In genomic region chr2:6267066-6267465, GRCm38 (mm10) we compare ENCODE assay signal across 8 mouse cellular contexts. TPM values are rescaled to one million over a fixed set of nuclear protein-coding genes. Genes with fewer than 3 reads are reported as not detected.
DNase-seq lines count a peak whose midpoint lies in the region; ATAC-seq and TF ChIP-seq lines count a peak whose summit lies in the region.
"Had no signal": no experiment of that assay in that cellular context is flagged by ENCODE, and none has a peak within 500 bp of the region (broad histone marks: within the 10 kb centered on the region; RNA-seq: fewer than 3 reads in every experiment).

No protein-coding gene starts in this region.

- TF ChIP-seq CTCF in midbrain, postnatal 0 days (IDR thresholded peaks at IDR 0.05), result no peak

- no peak overlapping the region for H3K27ac ChIP-seq in heart, embryonic 12.5 days (ENCODE audit: poor library complexity, severe bottlenecking)
- peak overlapping the region; percentile 64 for H3K27ac ChIP-seq in midbrain, embryonic 10.5 days (replicated peaks)
- H3K27ac ChIP-seq in midbrain, postnatal 0 days (ENCODE audit: low read depth, low read length), result no peak overlapping the region
- peak overlapping the region; percentile 54 for H3K27ac ChIP-seq in macrophage
- no peak overlapping the region for H3K27ac ChIP-seq in kidney, embryonic 16.5 days (ENCODE audit: low read length)

- H3K27me3 ChIP-seq in heart, embryonic 12.5 days (replicated peaks), result no peaks in the 10 kb centered on the region
- H3K27me3 ChIP-seq in midbrain, embryonic 10.5 days (ENCODE audit: low read depth, poor library complexity, severe bottlenecking), result peaks cover 19% of the 10 kb centered on the region
- H3K27me3 ChIP-seq in midbrain, postnatal 0 days (ENCODE audit: insufficient read depth, low read length), result no peaks in the 10 kb centered on the region
- no peaks in the 10 kb centered on the region for H3K27me3 ChIP-seq in kidney, embryonic 16.5 days (ENCODE audit: insufficient read depth, low read length)

- no peaks in the 10 kb centered on the region for H3K36me3 ChIP-seq in heart, embryonic 12.5 days
- H3K36me3 ChIP-seq in midbrain, embryonic 10.5 days, result no peaks in the 10 kb centered on the region
- H3K36me3 ChIP-seq in midbrain, postnatal 0 days (ENCODE audit: insufficient read depth, low read length), result no peaks in the 10 kb centered on the region
- no peaks in the 10 kb centered on the region for H3K36me3 ChIP-seq in macrophage (ENCODE audit: inconsistent target)
- H3K36me3 ChIP-seq in kidney, embryonic 16.5 days (ENCODE audit: insufficient read depth, low read length), result no peaks in the 10 kb centered on the region

- no peak for DNase-seq in heart, adult 8-10 months (ENCODE audit: low spot score)
- DNase-seq in midbrain, embryonic 10.5 days (ENCODE audit: low spot score), result no peak
- DNase-seq in midbrain, postnatal 0 days (ENCODE audit: low spot score), result no peak
- DNase-seq: thymus, postnatal 25 days had no signal

- H3K79me2 ChIP-seq in macrophage (ENCODE audit: inconsistent target), result no peaks in the 10 kb centered on the region

- H3K4me1 ChIP-seq in heart, embryonic 12.5 days (replicated peaks), result peaks cover 24% of the 10 kb centered on the region
- H3K4me1 ChIP-seq in midbrain, embryonic 10.5 days, result peaks cover 21% of the 10 kb centered on the region
- peaks cover 3% of the 10 kb centered on the region; the same call in 1 of the 2 replicates for H3K4me1 ChIP-seq in midbrain, postnatal 0 days (ENCODE audit: insufficient read depth, low read length)
- H3K4me1 ChIP-seq in kidney, embryonic 16.5 days (ENCODE audit: insufficient read depth, low read length), result peaks cover 10% of the 10 kb centered on the region

- peaks cover 6% of the 10 kb centered on the region for H3K9me3 ChIP-seq in heart, embryonic 12.5 days (replicated peaks)
- no peaks in the 10 kb centered on the region; the same call in 1 of the 2 replicates for H3K9me3 ChIP-seq in midbrain, embryonic 10.5 days (replicated peaks)
- H3K9me3 ChIP-seq in midbrain, postnatal 0 days (ENCODE audit: low read length), result no peaks in the 10 kb centered on the region
- peaks cover 5% of the 10 kb centered on the region; the same call in 1 of the 2 replicates for H3K9me3 ChIP-seq in kidney, embryonic 16.5 days (ENCODE audit: low read length)

- WGBS in heart, embryonic 12.5 days, result 68% methylated on average over 6 of the region's 6 CpGs
- WGBS in midbrain, embryonic 10.5 days, result 75% methylated on average over 6 of the region's 6 CpGs
- WGBS in midbrain, postnatal 0 days, result 25% methylated on average over 6 of the region's 6 CpGs
- WGBS in macrophage (ENCODE audit: missing documents), result 58% methylated on average over 6 of the region's 6 CpGs
- 39% methylated on average over 6 of the region's 6 CpGs for WGBS in kidney, embryonic 16.5 days

- no peak overlapping the region for H3K4me3 ChIP-seq in heart, embryonic 12.5 days
- H3K4me3 ChIP-seq in midbrain, embryonic 10.5 days, result no peak overlapping the region
- H3K4me3 ChIP-seq in midbrain, postnatal 0 days (ENCODE audit: low read depth, low read length), result no peak overlapping the region
- H3K4me3 ChIP-seq in macrophage (ENCODE audit: inconsistent target), result no peak overlapping the region
- H3K4me3 ChIP-seq in kidney, embryonic 16.5 days (ENCODE audit: low read length), result no peak overlapping the region

- no peak for ATAC-seq in heart, embryonic 12.5 days (ENCODE audit: insufficient number of reproducible peaks, low FRiP score)
- no peak for ATAC-seq in midbrain, postnatal 0 days (ENCODE audit: low FRiP score)
- no peak for ATAC-seq in erythroblast, adult 5-6 weeks (replicated peaks; ENCODE audit: low FRiP score, poor library complexity, severe bottlenecking)
- ATAC-seq in kidney, embryonic 16.5 days (ENCODE audit: low FRiP score, low TSS enrichment), result no peak

- peak overlapping the region; percentile 48 for H3K9ac ChIP-seq in heart, embryonic 12.5 days
- H3K9ac ChIP-seq in midbrain, postnatal 0 days (replicated peaks; ENCODE audit: low read length, poor library complexity, severe bottlenecking), result no peak overlapping the region
- no peak overlapping the region for H3K9ac ChIP-seq in kidney, embryonic 16.5 days (replicated peaks; ENCODE audit: low read length)

- H3K4me2 ChIP-seq in heart, embryonic 12.5 days, result peak overlapping the region; percentile 38
- H3K4me2 ChIP-seq in midbrain, postnatal 0 days (ENCODE audit: low read depth, low read length, poor library complexity, severe bottlenecking), result no peak overlapping the region
- no peak overlapping the region for H3K4me2 ChIP-seq in kidney, embryonic 16.5 days (replicated peaks; ENCODE audit: low read depth, low read length)

RNA-seq across cellular contexts. Expression of gene Echdc3, which starts 54.2 kb away (rescaled TPM):
- polyA plus RNA-seq in heart, embryonic 12.5 days (2016; fragmentation: Nextera tagmentation; extraction: Ambion mirVana), result 7.3 and 7.5 TPM in 2 replicates
- total RNA-seq in heart, adult 8-10 months (2022), result 10 to 100 TPM; 27.6 to 32.7 (median 31.9) TPM
- polyA plus RNA-seq in midbrain, embryonic 10.5 days (2016; fragmentation: Nextera tagmentation; extraction: Ambion mirVana), result 2.0 and 2.5 TPM in 2 replicates
- 1.5 and 2.3 TPM in 2 replicates for total RNA-seq in midbrain, postnatal 0 days (2014; rRNA removed)
- 0.90 and 1.0 TPM in 2 replicates for polyA plus RNA-seq in midbrain, postnatal 0 days (2015; fragmentation: Nextera tagmentation; extraction: Ambion mirVana)
- total RNA-seq in macrophage (2018; cell fraction: chromatin; rRNA removed), result 1 to 10 TPM in 19 of 26 experiments, under 1 TPM in 2, not detected in 5; 0.58 to 5.3 (median 2.0) TPM
- total RNA-seq in macrophage (2018; cell fraction: cytosol; rRNA removed), result under 1 TPM; 0.07 to 0.88 (median 0.35) TPM
- total RNA-seq in macrophage (2018; cell fraction: nucleus; rRNA removed), result 1 to 10 TPM in 10 of 26 experiments, under 1 TPM in 5, not detected in 11; 0.24 to 3.4 (median 1.2) TPM
- 0.49 to 1.1 TPM (median 0.60 TPM) in 3 replicates for polyA plus RNA-seq in macrophage (2018)
- not detected in 2 replicates for total RNA-seq in erythroblast, adult 5-6 weeks (2015; ENCODE audit: low replicate concordance)
- 1.1 and 1.8 TPM in 2 replicates for total RNA-seq in erythroblast, adult 5-6 weeks (2017; ENCODE audit: low replicate concordance)
- polyA plus RNA-seq in kidney, embryonic 16.5 days (2015; fragmentation: Nextera tagmentation; extraction: Ambion mirVana), result 9.9 and 10.6 TPM in 2 replicates

RNA-seq across cellular contexts. Expression of gene Usp6nl, which starts 55.4 kb away (rescaled TPM):
- polyA plus RNA-seq in heart, embryonic 12.5 days (2016; fragmentation: Nextera tagmentation; extraction: Ambion mirVana), result 10.2 and 10.4 TPM in 2 replicates
- total RNA-seq in heart, adult 8-10 months (2022), result 1 to 10 TPM; 5.1 to 6.8 (median 5.5) TPM
- polyA plus RNA-seq in midbrain, embryonic 10.5 days (2016; fragmentation: Nextera tagmentation; extraction: Ambion mirVana), result 11.0 and 11.8 TPM in 2 replicates
- 16.7 and 18.8 TPM in 2 replicates for total RNA-seq in midbrain, postnatal 0 days (2014; rRNA removed)
- 4.7 and 5.7 TPM in 2 replicates for polyA plus RNA-seq in midbrain, postnatal 0 days (2015; fragmentation: Nextera tagmentation; extraction: Ambion mirVana)
- total RNA-seq in macrophage (2018; cell fraction: chromatin; rRNA removed), result 10 to 100 TPM in 18 of 26 experiments, 1 to 10 TPM in 8; 4.6 to 31.8 (median 11.9) TPM
- 1 to 10 TPM; 3.9 to 9.8 (median 5.3) TPM for total RNA-seq in macrophage (2018; cell fraction: cytosol; rRNA removed)
- 10 to 100 TPM in 12 of 26 experiments, 1 to 10 TPM in 14; 4.4 to 32.4 (median 9.6) TPM for total RNA-seq in macrophage (2018; cell fraction: nucleus; rRNA removed)
- 3.8 to 5.3 TPM (median 4.8 TPM) in 3 replicates for polyA plus RNA-seq in macrophage (2018)
- total RNA-seq in erythroblast, adult 5-6 weeks (2015; ENCODE audit: low replicate concordance), result 5.0 and 5.8 TPM in 2 replicates
- 6.5 and 17.1 TPM in 2 replicates for total RNA-seq in erythroblast, adult 5-6 weeks (2017; ENCODE audit: low replicate concordance)
- 8.6 and 8.8 TPM in 2 replicates for polyA plus RNA-seq in kidney, embryonic 16.5 days (2015; fragmentation: Nextera tagmentation; extraction: Ambion mirVana)

Comparison
In these comparisons a context has a peak if more than half of its experiments do, and no peak if none do; other contexts are left out.
1. H3K27ac ChIP-seq: peak in midbrain, embryonic 10.5 days (single experiment) and macrophage (single experiment); none in heart, embryonic 12.5 days (single experiment), midbrain, postnatal 0 days (single experiment) and kidney, embryonic 16.5 days (single experiment).